Mouse (Mus musculus) layer of hippocampus, postnatal 25 days (tissue): Measurements from ENCODE around the gene Oca2. TPM values are rescaled to one million over a fixed set of nuclear protein-coding genes. Genes with fewer than 3 reads are reported as not detected.

Experiments
- DNase-seq, 2 experiments: peaks; one replicate each; pipeline ENCODE4 v3.0.0; 2022; ENCODE audit warnings: mixed read lengths in 2 of 2, low spot score in 1 of 2; ENCODE audit errors: extremely low spot score in 1 of 2
- total RNA-seq, 2 experiments: library from RNA; stranded (reverse); gene quantifications; 2 replicates each; pipeline ENCODE4 v1.2.3; 2021

Gene Oca2
- under 1 TPM; 0.22 to 0.38 TPM for total RNA-seq

- no peak for DNase-seq
These were observed at the start of gene Oca2 for GRCm38 (mm10) chr7:56239543-56239942. TSS of gene Oca2 (plus strand) at chr7:56239760.

- no peak for DNase-seq
These were observed 48.5 kb upstream of the Oca2 start for GRCm38 (mm10) chr7:56191041-56191440.

- no peak for DNase-seq
These were observed 47.9 kb upstream of the Oca2 start for GRCm38 (mm10) chr7:56191661-56192060.

- no peak for DNase-seq
These were observed 37.9 kb upstream of the Oca2 start for GRCm38 (mm10) chr7:56201483-56202218.

GRCm38 (mm10) chr7:56202843-56203242 lies 36.7 kb upstream of the Oca2 start:
- no peak for DNase-seq

- no peak for DNase-seq
These were observed 36.3 kb upstream of the Oca2 start for GRCm38 (mm10) chr7:56203286-56203685.

- DNase-seq: no peak
These were observed 34.7 kb upstream of the Oca2 start for GRCm38 (mm10) chr7:56204877-56205276.

- no peak for DNase-seq
These were observed 18.7 kb upstream of the Oca2 start for GRCm38 (mm10) chr7:56220811-56221210.

- no peak for DNase-seq
These were observed 3.7 kb upstream of the Oca2 start for GRCm38 (mm10) chr7:56235794-56236423.

- no peak for DNase-seq
These were observed 2.9 kb upstream of the Oca2 start for GRCm38 (mm10) chr7:56236617-56237016.

- DNase-seq: no peak
These were observed 15.0 kb downstream of the Oca2 start for GRCm38 (mm10) chr7:56254568-56254967.

- DNase-seq: no peak
These were observed 18.4 kb downstream of the Oca2 start for GRCm38 (mm10) chr7:56257875-56258441.

GRCm38 (mm10) chr7:56277506-56277905 lies 37.9 kb downstream of the Oca2 start:
- DNase-seq: no peak

- DNase-seq: peak; percentile 61 to 92
These were observed 52.0 kb downstream of the Oca2 start for GRCm38 (mm10) chr7:56291468-56292115.

GRCm38 (mm10) chr7:56304408-56304807 lies 64.8 kb downstream of the Oca2 start:
- no peak for DNase-seq

- no peak for DNase-seq
These were observed 74.8 kb downstream of the Oca2 start for GRCm38 (mm10) chr7:56314358-56314757.

- no peak for DNase-seq
These were observed 76.3 kb downstream of the Oca2 start for GRCm38 (mm10) chr7:56315630-56316529.

GRCm38 (mm10) chr7:56327738-56328137 lies 88.2 kb downstream of the Oca2 start:
- DNase-seq: peak in 1 of 2 experiments; percentile 5

- DNase-seq: peak in 1 of 2 experiments; percentile 4
These were observed 109.0 kb downstream of the Oca2 start for GRCm38 (mm10) chr7:56348528-56348927.

GRCm38 (mm10) chr7:56356658-56357342 lies 117.2 kb downstream of the Oca2 start:
- DNase-seq: no peak
